Mouse (Mus musculus): ENCODE measurements at regions not wholly inside any gene's neighbourhood (a gene's known extent, or its start where the extent isn't known, plus 50 kb on each side); places are given as distances from the start of the nearest gene placed in this dataset.

- Histone ChIP-seq H3K4me3 (ENCODE audit: low read depth, low read length) (no peak overlapping the region), H3K27ac (ENCODE audit: low read depth) (no peak overlapping the region), H3K27me3 (ENCODE audit: control insufficient read depth, insufficient read depth, low read length) (no peaks in the 10 kb centered on the region), H3K36me3 (replicated peaks; ENCODE audit: control insufficient read depth, insufficient read depth, low read length) (no peaks in the 10 kb centered on the region), H3K9me3 (replicated peaks; ENCODE audit: control insufficient read depth, low read length) (no peaks in the 10 kb centered on the region), H3K9ac (replicated peaks; ENCODE audit: low read depth, low read length) (no peak overlapping the region), H3K4me1 (ENCODE audit: control insufficient read depth, insufficient read depth) (peaks cover 5% of the 10 kb centered on the region; the same call in 1 of the 2 replicates), H3K4me2 (ENCODE audit: low read depth, low read length) (no peak overlapping the region)
- no peak for TF ChIP-seq CTCF (IDR thresholded peaks at IDR 0.05; ENCODE audit: low read depth)
- TF ChIP-seq EP300 (IDR thresholded peaks at IDR 0.05; ENCODE audit: low read depth) = no peak
- WGBS = 68% methylated on average over 4 of the region's 4 CpGs
- ATAC-seq (ENCODE audit: insufficient read depth, low read depth) (no peak), DNase-seq (ENCODE audit: low spot score) (no peak)
Measured at GRCm38 (mm10) chr2:45279490-45279889, 162.3 kb upstream of the Zeb2 start.

DNA sequence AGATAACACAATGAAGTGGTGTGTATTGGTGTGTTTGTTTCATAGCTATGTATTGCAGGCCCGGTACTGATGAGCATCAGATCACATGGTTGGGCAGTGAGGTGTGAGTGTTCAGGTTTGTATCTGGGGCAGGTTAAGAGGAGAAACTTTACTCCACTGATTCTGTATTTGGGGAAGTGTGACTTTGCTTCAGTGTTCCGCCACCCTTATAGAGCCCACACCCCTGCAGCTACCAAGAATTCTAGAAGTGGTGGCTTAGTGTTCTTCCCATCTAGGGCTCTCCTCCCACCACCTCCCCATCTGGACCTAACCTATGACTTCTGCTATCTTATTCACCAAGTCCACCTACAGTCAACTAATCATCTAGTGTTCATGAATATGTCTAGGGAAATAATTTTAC is 160.4 kb upstream of the Zeb2 start:
- Histone ChIP-seq H3K36me3 (replicated peaks; ENCODE audit: control insufficient read depth, insufficient read depth, low read length) (no peaks in the 10 kb centered on the region), H3K4me3 (ENCODE audit: low read depth, low read length) (no peak overlapping the region), H3K4me1 (ENCODE audit: control insufficient read depth, insufficient read depth) (no peaks in the 10 kb centered on the region), H3K4me2 (ENCODE audit: low read depth, low read length) (no peak overlapping the region), H3K27ac (ENCODE audit: low read depth) (no peak overlapping the region), H3K9me3 (replicated peaks; ENCODE audit: control insufficient read depth, low read length) (no peaks in the 10 kb centered on the region), H3K27me3 (ENCODE audit: control insufficient read depth, insufficient read depth, low read length) (no peaks in the 10 kb centered on the region), H3K9ac (replicated peaks; ENCODE audit: low read depth, low read length) (no peak overlapping the region)
- 91% methylated on average over 2 of the region's 2 CpGs for WGBS
- ATAC-seq (ENCODE audit: insufficient read depth, low read depth) = no peak
- TF ChIP-seq CTCF (IDR thresholded peaks at IDR 0.05; ENCODE audit: low read depth) = no peak
- no peak for TF ChIP-seq EP300 (IDR thresholded peaks at IDR 0.05; ENCODE audit: low read depth)
- no peak for DNase-seq (ENCODE audit: low spot score)

DNA sequence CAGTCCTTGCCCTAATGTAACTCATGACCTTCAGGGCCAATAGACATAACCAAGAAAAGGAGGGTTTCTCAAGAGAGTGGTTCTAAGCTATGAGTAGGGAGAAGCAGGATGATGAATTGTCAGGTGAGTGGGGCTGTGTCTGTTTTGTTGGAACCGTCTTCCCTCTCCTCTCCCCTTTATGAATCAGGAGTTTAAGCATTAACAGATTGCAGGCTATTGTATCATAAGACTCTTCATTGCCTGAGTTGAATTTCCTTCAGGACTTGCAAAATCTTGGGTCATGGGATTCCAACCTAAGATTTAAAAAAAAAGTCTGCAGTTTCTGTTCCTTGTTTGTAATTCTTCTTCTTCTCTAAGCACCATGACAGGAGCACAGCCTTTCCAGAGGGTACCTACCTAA is 159.5 kb upstream of the Zeb2 start:
- no peaks in the 10 kb centered on the region for H3K9me3 ChIP-seq (replicated peaks; ENCODE audit: control insufficient read depth, low read length)
- no peaks in the 10 kb centered on the region for H3K27me3 ChIP-seq (ENCODE audit: control insufficient read depth, insufficient read depth, low read length)
- H3K4me1 ChIP-seq (ENCODE audit: control insufficient read depth, insufficient read depth) = no peaks in the 10 kb centered on the region
- no peaks in the 10 kb centered on the region for H3K36me3 ChIP-seq (replicated peaks; ENCODE audit: control insufficient read depth, insufficient read depth, low read length)
- H3K4me3 ChIP-seq (ENCODE audit: low read depth, low read length) = no peak overlapping the region
- 84% methylated on average over 1 of the region's 1 CpGs for WGBS
- H3K9ac ChIP-seq (replicated peaks; ENCODE audit: low read depth, low read length) = no peak overlapping the region
- H3K4me2 ChIP-seq (ENCODE audit: low read depth, low read length) = no peak overlapping the region
- DNase-seq (ENCODE audit: low spot score) = no peak
- no peak for ATAC-seq (ENCODE audit: insufficient read depth, low read depth)
- H3K27ac ChIP-seq (ENCODE audit: low read depth) = no peak overlapping the region
- no peak for TF ChIP-seq CTCF (IDR thresholded peaks at IDR 0.05; ENCODE audit: low read depth)
- TF ChIP-seq EP300 (IDR thresholded peaks at IDR 0.05; ENCODE audit: low read depth) = no peak

- no peak overlapping the region for H3K9ac ChIP-seq (replicated peaks; ENCODE audit: low read depth, low read length)
- H3K27me3 ChIP-seq (ENCODE audit: control insufficient read depth, insufficient read depth, low read length) = no peaks in the 10 kb centered on the region
- H3K4me1 ChIP-seq (ENCODE audit: control insufficient read depth, insufficient read depth) = 0 out of 2 replicates have a peak, but pooled peaks cover 3% of the 10 kb centered on the region
- no peak overlapping the region for H3K27ac ChIP-seq (ENCODE audit: low read depth)
- no peak for ATAC-seq (ENCODE audit: insufficient read depth, low read depth)
- H3K4me3 ChIP-seq (ENCODE audit: low read depth, low read length) = no peak overlapping the region
- no peaks in the 10 kb centered on the region for H3K36me3 ChIP-seq (replicated peaks; ENCODE audit: control insufficient read depth, insufficient read depth, low read length)
- no peak overlapping the region for H3K4me2 ChIP-seq (ENCODE audit: low read depth, low read length)
- TF ChIP-seq CTCF (IDR thresholded peaks at IDR 0.05; ENCODE audit: low read depth) (no peak), EP300 (IDR thresholded peaks at IDR 0.05; ENCODE audit: low read depth) (no peak)
- no peak for DNase-seq (ENCODE audit: low spot score)
- WGBS = 75% methylated on average over 2 of the region's 2 CpGs
- H3K9me3 ChIP-seq (replicated peaks; ENCODE audit: control insufficient read depth, low read length) = no peaks in the 10 kb centered on the region
Measured at GRCm38 (mm10) chr2:45270035-45270434, 152.8 kb upstream of the Zeb2 start.

DNA sequence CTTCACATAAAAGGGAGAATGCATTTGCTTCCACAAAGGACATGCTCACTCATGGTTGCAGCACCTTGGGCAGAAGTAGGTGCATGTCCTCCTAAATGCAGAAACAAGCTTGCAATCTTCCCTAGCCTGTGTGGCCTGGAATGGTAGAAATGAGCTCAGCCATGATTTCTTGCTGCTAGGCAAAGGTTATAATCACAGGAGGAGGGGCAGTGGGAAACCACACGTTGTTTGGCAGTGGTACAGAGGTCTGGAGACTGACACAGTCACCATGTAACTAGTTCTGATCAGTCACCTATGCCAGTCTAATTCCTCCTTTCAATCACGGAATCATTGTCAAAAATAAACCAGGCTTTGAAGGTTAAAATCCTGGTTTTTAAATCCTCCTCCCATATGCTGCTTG is 148.6 kb upstream of the Zeb2 start:
- ATAC-seq (ENCODE audit: insufficient read depth, low read depth) = no peak
- Histone ChIP-seq H3K4me3 (ENCODE audit: low read depth, low read length) (no peak overlapping the region), H3K4me1 (ENCODE audit: control insufficient read depth, insufficient read depth) (0 out of 2 replicates have a peak, but pooled peaks cover 3% of the 10 kb centered on the region), H3K27me3 (ENCODE audit: control insufficient read depth, insufficient read depth, low read length) (no peaks in the 10 kb centered on the region), H3K36me3 (replicated peaks; ENCODE audit: control insufficient read depth, insufficient read depth, low read length) (no peaks in the 10 kb centered on the region), H3K9ac (replicated peaks; ENCODE audit: low read depth, low read length) (no peak overlapping the region), H3K27ac (ENCODE audit: low read depth) (no peak overlapping the region), H3K9me3 (replicated peaks; ENCODE audit: control insufficient read depth, low read length) (no peaks in the 10 kb centered on the region), H3K4me2 (ENCODE audit: low read depth, low read length) (no peak overlapping the region)
- no peak for DNase-seq (ENCODE audit: low spot score)
- TF ChIP-seq CTCF (IDR thresholded peaks at IDR 0.05; ENCODE audit: low read depth) = no peak
- no peak for TF ChIP-seq EP300 (IDR thresholded peaks at IDR 0.05; ENCODE audit: low read depth)
- 29% methylated on average over 2 of the region's 2 CpGs for WGBS

- Histone ChIP-seq H3K4me1 (ENCODE audit: control insufficient read depth, insufficient read depth) (0 out of 2 replicates have a peak, but pooled peaks cover 3% of the 10 kb centered on the region), H3K4me3 (ENCODE audit: low read depth, low read length) (no peak overlapping the region), H3K9me3 (replicated peaks; ENCODE audit: control insufficient read depth, low read length) (no peaks in the 10 kb centered on the region), H3K4me2 (ENCODE audit: low read depth, low read length) (no peak overlapping the region), H3K36me3 (replicated peaks; ENCODE audit: control insufficient read depth, insufficient read depth, low read length) (no peaks in the 10 kb centered on the region), H3K9ac (replicated peaks; ENCODE audit: low read depth, low read length) (no peak overlapping the region), H3K27me3 (ENCODE audit: control insufficient read depth, insufficient read depth, low read length) (no peaks in the 10 kb centered on the region), H3K27ac (ENCODE audit: low read depth) (no peak overlapping the region)
- ATAC-seq (ENCODE audit: insufficient read depth, low read depth) (no peak), DNase-seq (ENCODE audit: low spot score) (no peak)
- WGBS = 68% methylated on average over 3 of the region's 3 CpGs
- no peak for TF ChIP-seq EP300 (IDR thresholded peaks at IDR 0.05; ENCODE audit: low read depth)
Measured at GRCm38 (mm10) chr2:45261949-45262348, 144.8 kb upstream of the Zeb2 start.
